ENCODE assay signal across 8 mouse cellular contexts in the genomic region with DNA sequence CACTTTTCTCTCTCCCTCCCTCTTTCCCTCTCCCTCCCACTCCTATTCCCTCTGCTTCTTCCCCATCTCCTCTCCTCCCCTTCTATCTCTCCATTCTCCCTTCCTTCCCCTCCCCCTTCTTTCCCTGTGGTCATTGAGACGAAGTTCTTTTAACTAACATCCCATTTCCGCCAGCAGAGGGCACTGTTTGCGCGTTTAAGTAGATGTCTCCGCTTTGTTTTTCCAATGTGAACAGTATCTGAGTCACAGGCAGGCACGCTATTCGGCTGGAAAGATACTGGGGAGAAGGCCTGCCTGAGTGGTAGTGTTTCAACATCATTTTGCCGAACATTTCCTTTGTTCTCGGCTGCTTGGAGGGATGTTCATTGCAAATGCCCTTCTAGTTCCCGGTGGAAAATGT.
DNase-seq lines count a peak whose midpoint lies in the region; ATAC-seq and TF ChIP-seq lines count a peak whose summit lies in the region.

No protein-coding gene starts in this region.

- peak; percentile 94 for ATAC-seq in forebrain, embryonic 16.5 days
- ATAC-seq in liver, postnatal 0 days: peak; percentile 77
- ATAC-seq in neural tube, embryonic 14.5 days (ENCODE audit: low read depth): peak; percentile 94

- no peak overlapping the region for H3K27ac ChIP-seq in ES-Bruce4 (ENCODE audit: insufficient read depth, low read length)
- peak overlapping the region; percentile 1; the same call in 1 of the 2 replicates for H3K27ac ChIP-seq in forebrain, embryonic 16.5 days (ENCODE audit: low read length)
- no peak overlapping the region for H3K27ac ChIP-seq in liver, postnatal 0 days (ENCODE audit: low read depth)
- peak overlapping the region; percentile 77 for H3K27ac ChIP-seq in neural tube, embryonic 14.5 days (ENCODE audit: low read depth, low read length)

- H3K36me3 ChIP-seq in ES-Bruce4 (ENCODE audit: control insufficient read depth, insufficient read depth, low read length, poor library complexity, severe bottlenecking): no peaks in the 10 kb centered on the region
- H3K36me3 ChIP-seq in forebrain, embryonic 16.5 days (ENCODE audit: control insufficient read depth, insufficient read depth): no peaks in the 10 kb centered on the region
- H3K36me3 ChIP-seq in liver, postnatal 0 days (replicated peaks; ENCODE audit: insufficient read depth, low read length): no peaks in the 10 kb centered on the region
- no peaks in the 10 kb centered on the region for H3K36me3 ChIP-seq in neural tube, embryonic 14.5 days (ENCODE audit: control insufficient read depth, insufficient read depth, low read length)

- peak; percentile 92 for DNase-seq in cerebellum, adult 11 months
- DNase-seq in heart, postnatal 25 days (ENCODE audit: low spot score): peak; percentile 71
- DNase-seq in layer of hippocampus, adult 11-12 months (ENCODE audit: low spot score): peak; percentile 94
- peak; percentile 87 for DNase-seq in liver, postnatal 0 days
- DNase-seq in testis, postnatal 10 days (ENCODE audit: low spot score): peak; percentile 92

- no peak for TF ChIP-seq POLR2A in ES-Bruce4 (IDR thresholded peaks at IDR 0.05; ENCODE audit: insufficient read depth, low read length)

- H3K27me3 ChIP-seq in ES-Bruce4 (ENCODE audit: control insufficient read depth, insufficient read depth, low read length, poor library complexity, severe bottlenecking): no peaks in the 10 kb centered on the region
- H3K27me3 ChIP-seq in forebrain, embryonic 16.5 days (replicated peaks; ENCODE audit: control insufficient read depth, insufficient read depth, low read length): no peaks in the 10 kb centered on the region
- no peaks in the 10 kb centered on the region for H3K27me3 ChIP-seq in liver, postnatal 0 days (ENCODE audit: insufficient read depth, low read length)
- no peaks in the 10 kb centered on the region for H3K27me3 ChIP-seq in neural tube, embryonic 14.5 days (ENCODE audit: control insufficient read depth, insufficient read depth, low read length)

- no peak for TF ChIP-seq EP300 in ES-Bruce4 (IDR thresholded peaks at IDR 0.05; ENCODE audit: insufficient read depth, low read depth, low read length)
- TF ChIP-seq EP300 in liver, postnatal 0 days (IDR thresholded peaks at IDR 0.05; ENCODE audit: low read depth): no peak

- no peak overlapping the region for H3K4me2 ChIP-seq in forebrain, embryonic 16.5 days (ENCODE audit: low read length)
- H3K4me2 ChIP-seq in liver, postnatal 0 days (ENCODE audit: low read depth, low read length): no peak overlapping the region
- no peak overlapping the region for H3K4me2 ChIP-seq in neural tube, embryonic 14.5 days (ENCODE audit: low read depth, low read length)

- no peak overlapping the region for H3K4me3 ChIP-seq in ES-Bruce4 (ENCODE audit: low read depth, low read length)
- no peak overlapping the region for H3K4me3 ChIP-seq in forebrain, embryonic 16.5 days (replicated peaks; ENCODE audit: low read length)
- no peak overlapping the region for H3K4me3 ChIP-seq in liver, postnatal 0 days (ENCODE audit: low read depth, low read length)
- H3K4me3 ChIP-seq in neural tube, embryonic 14.5 days (ENCODE audit: low read depth, low read length): no peak overlapping the region

- TF ChIP-seq CTCF in ES-Bruce4 (IDR thresholded peaks at IDR 0.05; ENCODE audit: low read depth, low read length): peak; percentile 25
- TF ChIP-seq CTCF in liver, postnatal 0 days (IDR thresholded peaks at IDR 0.05; ENCODE audit: low read depth): peak; percentile 92

- intact Hi-C loops in heart, postnatal 25 days (cut with DNase I): loop anchor here (2.0 to 10.0 kb wide), 7 partner anchors 82 to 1128 kb away; a partner anchor contains a TSS

- H3K9ac ChIP-seq in ES-Bruce4 (ENCODE audit: low read depth, poor library complexity, severe bottlenecking): no peak overlapping the region
- no peak overlapping the region for H3K9ac ChIP-seq in forebrain, embryonic 16.5 days (replicated peaks; ENCODE audit: low read depth, low read length)
- no peak overlapping the region for H3K9ac ChIP-seq in liver, postnatal 0 days (replicated peaks)
- no peak overlapping the region for H3K9ac ChIP-seq in neural tube, embryonic 14.5 days (replicated peaks; ENCODE audit: low read depth, low read length)

- no peaks in the 10 kb centered on the region for H3K4me1 ChIP-seq in ES-Bruce4 (ENCODE audit: control insufficient read depth, insufficient read depth, low read length)
- H3K4me1 ChIP-seq in forebrain, embryonic 16.5 days (replicated peaks; ENCODE audit: control insufficient read depth, insufficient read depth, low read length): peaks cover 8% of the 10 kb centered on the region
- peaks cover 5% of the 10 kb centered on the region; the same call in 1 of the 2 replicates for H3K4me1 ChIP-seq in liver, postnatal 0 days (ENCODE audit: insufficient read depth)
- peaks cover 3% of the 10 kb centered on the region; the same call in 1 of the 2 replicates for H3K4me1 ChIP-seq in neural tube, embryonic 14.5 days (ENCODE audit: control insufficient read depth, insufficient read depth, low read length)

- no peaks in the 10 kb centered on the region for H3K9me3 ChIP-seq in ES-Bruce4 (replicated peaks; ENCODE audit: control insufficient read depth, insufficient read depth, low read length, poor library complexity, severe bottlenecking)
- H3K9me3 ChIP-seq in forebrain, embryonic 16.5 days (ENCODE audit: control insufficient read depth, low read length): no peaks in the 10 kb centered on the region
- no peaks in the 10 kb centered on the region for H3K9me3 ChIP-seq in liver, postnatal 0 days (ENCODE audit: low read length)
- no peaks in the 10 kb centered on the region for H3K9me3 ChIP-seq in neural tube, embryonic 14.5 days (ENCODE audit: control insufficient read depth, low read length)

- 2% methylated on average over 10 of the region's 10 CpGs for WGBS in forebrain, embryonic 16.5 days
- 2% methylated on average over 10 of the region's 10 CpGs for WGBS in liver, postnatal 0 days (ENCODE audit: insufficient replicate concordance)
- 1% methylated on average over 10 of the region's 10 CpGs for WGBS in neural tube, embryonic 14.5 days

Comparison
In these comparisons a context has a peak if more than half of its experiments do, and no peak if none do; other contexts are left out.
1. H3K27ac ChIP-seq: peak in forebrain, embryonic 16.5 days (single experiment) and neural tube, embryonic 14.5 days (single experiment); none in ES-Bruce4 (single experiment) and liver, postnatal 0 days (single experiment).
2. Peak in every context shown above with its lines, with median percentiles within 50 percentile points of each other: DNase-seq and ATAC-seq.